Mouse (Mus musculus) testis, postnatal 14 days (tissue): Measurements from ENCODE around the gene Vmn1r28.
"Not testable (repeated sequence)": the region's sequence is repeated elsewhere in the genome, so short reads cannot be mapped to it uniquely, and the experiment has no call there.

Experiments used
- DNase-seq: peaks from one replicate; pipeline ENCODE4 v3.0.0; 2021; ENCODE audit warnings: low spot score

Gene Vmn1r28

DNA sequence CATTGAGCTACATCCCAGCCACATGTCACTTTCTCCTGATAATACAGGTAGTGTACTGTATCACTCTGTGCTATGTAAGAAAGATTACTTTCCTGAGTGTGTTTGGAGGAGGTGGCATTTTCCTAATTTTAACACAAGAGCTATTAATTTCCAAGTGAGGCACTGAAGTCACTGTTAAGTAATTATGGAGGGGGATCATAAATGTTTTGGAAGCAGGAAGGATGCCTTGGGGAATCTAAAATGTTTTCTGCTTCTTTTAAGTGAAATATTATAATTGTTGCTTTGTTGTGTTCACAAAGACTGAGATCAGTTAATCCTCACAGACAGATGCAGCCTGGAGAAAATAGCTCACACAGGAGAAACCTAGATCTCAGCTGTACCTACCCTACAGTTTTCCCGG is at the start of gene Vmn1r28:
Gene Vmn1r28, plus strand, starts transcription at position 301 of the 400 bp plus-strand sequence.
- DNase-seq = no peak

DNA sequence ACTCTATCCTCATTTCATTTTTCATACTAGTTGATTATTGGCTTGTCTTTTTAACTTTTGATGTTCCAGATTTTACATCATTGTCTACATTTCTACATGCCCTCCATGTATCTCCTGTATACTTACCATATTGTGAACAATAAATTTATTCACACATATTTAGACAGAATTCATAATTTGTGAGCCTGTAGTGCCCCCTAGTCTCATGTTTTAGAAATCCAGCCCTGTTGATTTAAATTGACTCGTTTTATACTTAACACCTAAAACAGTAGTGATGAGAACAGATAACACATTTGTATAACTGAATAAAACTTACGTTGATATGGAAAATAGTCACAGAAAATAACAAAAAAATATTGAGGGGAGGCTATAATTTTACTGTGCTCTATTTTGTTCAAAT is 45.7 kb upstream of the Vmn1r28 start:
- no peak for DNase-seq

DNA sequence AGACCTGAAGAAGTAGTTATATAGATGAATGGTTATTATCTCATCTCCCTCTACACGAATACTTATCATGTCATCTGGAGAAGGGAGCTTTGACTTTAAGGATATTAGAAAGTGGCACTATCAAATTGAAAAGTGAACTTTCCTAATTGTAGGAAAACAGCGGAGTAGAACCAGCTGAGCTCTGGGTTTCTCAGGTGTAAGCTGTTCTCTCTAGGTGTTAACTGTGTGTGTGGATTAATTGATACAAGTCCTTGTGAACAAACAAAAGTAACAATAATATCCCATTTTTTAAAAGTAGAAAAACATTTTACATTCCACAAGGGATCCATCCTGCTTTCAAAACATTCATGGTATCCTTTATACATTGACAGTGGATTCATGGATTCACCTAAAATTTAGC is 43.1 kb upstream of the Vmn1r28 start, which contains the start of gene Vmn1r27:
Gene Vmn1r27, minus strand, starts transcription at position 101 of the 400 bp plus-strand sequence.
- DNase-seq = no peak

DNA sequence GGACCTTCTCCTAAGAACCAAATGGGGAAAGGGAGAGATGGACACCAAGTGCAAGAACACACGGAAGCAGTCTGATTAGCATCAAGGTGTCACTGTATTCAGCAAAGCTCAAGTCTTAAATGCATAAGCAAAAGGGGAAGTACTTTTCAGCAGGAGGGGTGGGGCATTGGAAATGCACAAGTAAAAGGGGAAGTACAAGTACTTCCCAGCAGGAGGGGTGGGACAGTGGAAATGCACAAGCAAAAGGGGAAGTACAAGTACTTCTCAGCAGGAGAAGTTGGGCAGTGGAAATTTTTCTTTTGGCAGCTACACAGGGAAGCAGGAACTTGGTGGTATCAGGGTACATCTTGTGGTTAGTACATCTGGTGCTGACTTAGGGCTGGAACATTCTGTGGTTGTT is 17.8 kb downstream of the Vmn1r28 start:
- DNase-seq = not testable (repeated sequence)

DNA sequence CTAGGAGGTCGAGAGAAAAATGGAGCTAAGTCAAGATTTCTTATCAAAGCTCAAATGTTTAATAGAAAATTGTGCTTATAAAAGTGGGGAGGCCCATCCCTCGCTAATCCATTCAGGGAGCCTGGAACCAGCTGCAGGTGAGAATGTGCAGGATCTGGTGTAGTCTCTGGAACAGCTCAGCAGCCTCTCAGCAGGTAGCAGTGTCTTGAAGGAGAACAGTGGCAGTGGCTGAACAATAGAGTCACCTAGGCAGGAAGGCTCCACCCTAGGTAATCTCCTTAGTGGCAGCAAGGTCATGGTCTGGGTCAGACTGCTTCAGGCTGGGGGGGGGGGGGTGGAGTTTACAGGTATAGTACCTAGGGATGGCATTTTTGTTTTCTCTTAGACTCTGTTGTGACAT is 30.4 kb downstream of the Vmn1r28 start:
- no peak for DNase-seq

DNA sequence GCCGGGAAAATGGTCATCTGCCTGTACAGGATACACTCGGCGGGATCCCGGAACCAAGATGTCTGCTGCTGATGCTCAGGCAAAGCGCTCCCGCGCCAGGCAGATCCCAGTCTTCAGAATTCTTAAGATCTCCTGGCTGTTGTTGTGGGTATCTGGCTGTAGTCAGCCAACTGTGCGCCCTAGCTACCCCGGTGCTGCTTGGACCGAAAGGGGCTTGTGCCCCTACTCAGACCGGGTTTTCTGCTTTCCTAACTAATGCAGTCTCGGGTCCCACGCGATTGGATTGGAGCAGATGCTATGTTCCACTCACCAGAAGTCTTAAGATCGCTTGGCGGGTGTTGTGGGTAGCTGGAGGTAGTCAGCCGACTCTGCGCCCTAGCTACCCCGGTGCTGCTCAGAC is 36.7 kb downstream of the Vmn1r28 start:
- DNase-seq = not testable (repeated sequence)

DNA sequence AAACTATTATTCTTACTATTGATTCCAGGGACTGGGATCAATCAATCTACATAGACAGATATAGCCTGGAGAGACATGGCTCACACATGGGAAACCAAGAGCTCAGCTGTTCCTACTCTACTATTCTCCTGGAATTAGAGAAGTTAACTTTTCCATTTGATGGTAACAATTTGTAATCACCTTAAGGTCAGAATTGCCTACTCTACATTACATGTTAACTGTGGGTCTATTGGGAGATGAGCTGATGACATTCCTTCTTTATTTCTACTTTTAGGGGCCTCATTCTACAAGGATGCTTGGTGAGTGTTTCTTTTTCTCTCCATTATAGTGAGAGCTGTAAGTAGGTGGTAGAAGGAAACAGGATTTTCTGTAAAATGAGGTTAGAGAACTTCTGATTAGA is 39.4 kb downstream of the Vmn1r28 start, which contains the start of gene Vmn1r29:
Gene Vmn1r29, plus strand, starts transcription at position 301 of the 400 bp plus-strand sequence.
- no peak for DNase-seq
